Mouse (Mus musculus) MEL (cell line): Measurements from ENCODE around the gene Rangap1. TPM values are rescaled to one million over a fixed set of nuclear protein-coding genes. Genes with fewer than 3 reads are reported as not detected.

Source experiments
- DNase-seq: peaks from one replicate; pipeline ENCODE4 v3.0.0; 2011; ENCODE audit warnings: low read depth, low spot score
- H3K27ac ChIP-seq: 2 replicates; pipeline ENCODE4 v1.5.1; 2012; ENCODE audit warnings: low read depth, mild to moderate bottlenecking, control low read depth, low read length, moderate library complexity; ENCODE audit not compliant: control insufficient read depth
- H3K27me3 ChIP-seq, 2 experiments: fragments of 150-350 bp in 1 of 2; sonication (generic) in 1 of 2; 2 replicates each; pipeline ENCODE4 v1.6.1; 2012; ENCODE audit warnings: low read length in 2 of 2, mild to moderate bottlenecking in 2 of 2, improper control_type of control experiment in 1 of 2, moderate library complexity in 1 of 2; ENCODE audit not compliant: insufficient read depth in 2 of 2, control insufficient read depth in 1 of 2
- H3K36me3 ChIP-seq, 2 experiments: 2 replicates each; pipeline ENCODE4 v1.6.1; 2012 to 2014; ENCODE audit warnings: low read length in 2 of 2, improper control_type of control experiment in 1 of 2, inconsistent platforms in 1 of 2, mild to moderate bottlenecking in 1 of 2; ENCODE audit not compliant: insufficient read depth in 2 of 2, control insufficient read depth in 1 of 2
- H3K4me1 ChIP-seq, 2 experiments: fragments of 150-350 bp in 1 of 2; sonication (generic) in 1 of 2; 2 replicates each; pipeline ENCODE4 v1.6.1; 2012; ENCODE audit warnings: low read length in 2 of 2, improper control_type of control experiment in 1 of 2, mild to moderate bottlenecking in 1 of 2; ENCODE audit not compliant: insufficient read depth in 2 of 2, control insufficient read depth in 1 of 2
- H3K4me3 ChIP-seq, 2 experiments: fragments of 150-350 bp in 1 of 2; sonication (generic) in 1 of 2; 2 replicates each; pipeline ENCODE4 v1.5.1; 2012; ENCODE audit warnings: low read depth in 2 of 2, low read length in 2 of 2, mild to moderate bottlenecking in 2 of 2, moderate library complexity in 2 of 2, control low read depth in 1 of 2, improper control_type of control experiment in 1 of 2; ENCODE audit not compliant: control insufficient read depth in 1 of 2, insufficient read depth in 1 of 2
- H3K79me2 ChIP-seq: 2 replicates; pipeline ENCODE4 v1.6.1; 2012; ENCODE audit warnings: mild to moderate bottlenecking, low read length, moderate library complexity; ENCODE audit not compliant: control insufficient read depth, poor library complexity, insufficient read depth
- H3K9ac ChIP-seq: 2 replicates; pipeline ENCODE4 v1.6.1; 2012; ENCODE audit warnings: low read depth, mild to moderate bottlenecking, control low read depth, low read length, moderate library complexity; ENCODE audit not compliant: control insufficient read depth, poor library complexity, severe bottlenecking
- H3K9me3 ChIP-seq: fragments of 150-350 bp; sonication (generic); replicated peaks from 2 replicates; pipeline ENCODE4 v1.6.1; 2012; ENCODE audit warnings: mild to moderate bottlenecking, low read length, improper control_type of control experiment, moderate library complexity; ENCODE audit not compliant: insufficient read depth
- CHD1 ChIP-seq: IDR thresholded peaks from 2 replicates; pipeline ENCODE4 v1.6.1; 2012; ENCODE audit warnings: low read depth, mild to moderate bottlenecking, inconsistent platforms, low read length, improper control_type of control experiment
- GABPA ChIP-seq: IDR thresholded peaks from 2 replicates; pipeline ENCODE4 v1.6.1; 2012; ENCODE audit warnings: low read depth, mild to moderate bottlenecking, inconsistent platforms, low read length, improper control_type of control experiment, moderate library complexity
- MAZ ChIP-seq: IDR thresholded peaks from 2 replicates; pipeline ENCODE4 v1.6.1; 2012; ENCODE audit warnings: low read depth, mild to moderate bottlenecking, inconsistent platforms, low read length, improper control_type of control experiment
- MYB ChIP-seq: IDR thresholded peaks from 2 replicates; pipeline ENCODE4 v1.6.1; 2011; ENCODE audit warnings: mild to moderate bottlenecking, low read depth, low read length, improper control_type of control experiment
- NELFE ChIP-seq: IDR thresholded peaks from 2 replicates; pipeline ENCODE4 v1.6.1; 2011; ENCODE audit warnings: low read depth, low read length, improper control_type of control experiment
- NRF1 ChIP-seq: IDR thresholded peaks from 2 replicates; pipeline ENCODE4 v1.6.1; 2014; ENCODE audit warnings: low read depth, mild to moderate bottlenecking, inconsistent platforms, low read length, improper control_type of control experiment, moderate library complexity; ENCODE audit not compliant: poor library complexity, insufficient read depth, severe bottlenecking
- POLR2A ChIP-seq, 2 experiments: IDR thresholded peaks; 2 replicates each; pipeline ENCODE4 v1.6.1; 2011 to 2012; ENCODE audit warnings: low read length in 2 of 2, mild to moderate bottlenecking in 2 of 2, control low read depth in 1 of 2, improper control_type of control experiment in 1 of 2, low read depth in 1 of 2, moderate library complexity in 1 of 2; ENCODE audit not compliant: control insufficient read depth in 1 of 2, insufficient read depth in 1 of 2, poor library complexity in 1 of 2
- POLR2AphosphoS2 ChIP-seq: IDR thresholded peaks from 2 replicates; pipeline ENCODE4 v1.6.1; 2011; ENCODE audit warnings: low read length, improper control_type of control experiment
- POLR2AphosphoS5 ChIP-seq: IDR thresholded peaks from 2 replicates; pipeline ENCODE4 v1.6.1; 2012; ENCODE audit warnings: low read depth, borderline replicate concordance, mild to moderate bottlenecking, inconsistent platforms, low read length, moderate library complexity, mixed read lengths
- RCOR1 ChIP-seq: IDR thresholded peaks from 2 replicates; pipeline ENCODE4 v1.6.1; 2012; ENCODE audit warnings: low read depth, mild to moderate bottlenecking, inconsistent platforms, low read length, improper control_type of control experiment
- SIN3A ChIP-seq: IDR thresholded peaks from 2 replicates; pipeline ENCODE4 v1.6.1; 2012; ENCODE audit warnings: low read length, improper control_type of control experiment, inconsistent platforms
- SMC3 ChIP-seq: IDR thresholded peaks from 2 replicates; pipeline ENCODE4 v1.6.1; 2011; ENCODE audit warnings: low read depth, low read length, improper control_type of control experiment
- TAL1 ChIP-seq: IDR thresholded peaks from 2 replicates; pipeline ENCODE4 v1.6.1; 2012; ENCODE audit warnings: mild to moderate bottlenecking, inconsistent platforms, low read length, moderate library complexity, mixed read lengths
- TBP ChIP-seq: IDR thresholded peaks from 2 replicates; pipeline ENCODE4 v1.8.0; 2011; ENCODE audit warnings: low read depth, low read length, improper control_type of control experiment
- USF1 ChIP-seq: IDR thresholded peaks from 2 replicates; pipeline ENCODE4 v1.6.1; 2014; ENCODE audit warnings: low read depth, mild to moderate bottlenecking, inconsistent platforms, low read length, improper control_type of control experiment, moderate library complexity
- ZNF384 ChIP-seq: IDR thresholded peaks from 2 replicates; pipeline ENCODE4 v1.6.1; 2012; ENCODE audit warnings: low read depth, mild to moderate bottlenecking, inconsistent platforms, low read length, improper control_type of control experiment
- polyA plus RNA-seq, 2 experiments: library from polyadenylated mRNA; stranded (reverse) in 1 of 2; unstranded in 1 of 2; fragments of >175 nt in 1 of 2; fragments of >200 nt in 1 of 2; gene quantifications; 2 replicates each; pipeline versions ENCODE4 v1.2.1 to v1.2.4; 2012; ENCODE audit warnings: low replicate concordance in 2 of 2, low read depth in 1 of 2; ENCODE audit not compliant: insufficient read length in 2 of 2, insufficient read depth in 1 of 2, missing spikeins in 1 of 2
- total RNA-seq: library from RNA; depleted of rRNA; stranded (reverse); fragments of 300-350 nt; gene quantifications from 2 replicates; pipeline ENCODE4 v1.2.3, GENCODE M21; 2012

Gene Rangap1
- total and polyA plus RNA-seq, 3 experiments: 191 to 281 TPM; not detected in 1

DNA sequence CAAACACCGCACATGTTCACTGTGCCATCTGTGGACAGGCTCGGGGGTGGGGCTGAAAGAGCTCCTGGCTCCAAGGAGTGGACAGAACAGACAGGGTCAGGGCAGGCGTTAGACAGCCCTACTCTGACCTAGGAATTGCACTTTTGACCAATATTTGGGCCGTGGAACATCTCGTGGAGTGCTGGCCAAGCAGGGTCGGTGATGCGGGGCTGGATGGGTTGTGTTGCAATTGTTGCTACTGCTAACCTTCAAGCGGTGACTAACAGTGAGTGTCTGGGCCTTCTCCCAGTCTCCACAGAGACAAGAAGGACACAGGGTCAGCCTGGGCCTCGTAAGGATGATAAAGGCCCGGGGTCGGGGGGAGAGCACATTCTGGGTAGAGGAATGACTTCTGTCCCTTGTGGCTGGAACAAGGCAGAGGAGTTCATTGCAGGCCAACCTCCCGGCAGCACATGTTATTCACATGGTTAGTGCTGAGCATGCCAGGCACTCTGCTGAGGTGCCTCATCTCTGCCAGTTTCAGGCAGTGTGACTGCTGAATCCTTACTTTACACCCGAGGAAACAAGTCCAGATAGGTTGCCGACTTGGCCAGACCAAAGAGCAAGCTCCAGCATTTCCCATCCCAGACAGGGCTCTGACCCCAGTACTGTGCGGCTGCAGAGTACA is 29.3 kb upstream of the Rangap1 start:
- DNase-seq: no peak
- Histone ChIP-seq H3K27me3 (no peaks in the 10 kb centered on the region), H3K9me3 (no peaks in the 10 kb centered on the region)
- TF ChIP-seq NRF1 (no peak), USF1 (no peak), MYB (no peak)
- TF ChIP-seq, all 39 proteins: peak for 0
- Histone ChIP-seq H3K4me1 (peaks cover 0 to 9% of the 10 kb centered on the region in 2 experiments; a peak in 2 of 4 replicates), H3K4me3 (no peak overlapping the region), H3K9ac (no peak overlapping the region), H3K27ac (no peak overlapping the region), H3K36me3 (no peaks in the 10 kb centered on the region; a peak in 1 of 4 replicates), H3K79me2 (no peaks in the 10 kb centered on the region)

DNA sequence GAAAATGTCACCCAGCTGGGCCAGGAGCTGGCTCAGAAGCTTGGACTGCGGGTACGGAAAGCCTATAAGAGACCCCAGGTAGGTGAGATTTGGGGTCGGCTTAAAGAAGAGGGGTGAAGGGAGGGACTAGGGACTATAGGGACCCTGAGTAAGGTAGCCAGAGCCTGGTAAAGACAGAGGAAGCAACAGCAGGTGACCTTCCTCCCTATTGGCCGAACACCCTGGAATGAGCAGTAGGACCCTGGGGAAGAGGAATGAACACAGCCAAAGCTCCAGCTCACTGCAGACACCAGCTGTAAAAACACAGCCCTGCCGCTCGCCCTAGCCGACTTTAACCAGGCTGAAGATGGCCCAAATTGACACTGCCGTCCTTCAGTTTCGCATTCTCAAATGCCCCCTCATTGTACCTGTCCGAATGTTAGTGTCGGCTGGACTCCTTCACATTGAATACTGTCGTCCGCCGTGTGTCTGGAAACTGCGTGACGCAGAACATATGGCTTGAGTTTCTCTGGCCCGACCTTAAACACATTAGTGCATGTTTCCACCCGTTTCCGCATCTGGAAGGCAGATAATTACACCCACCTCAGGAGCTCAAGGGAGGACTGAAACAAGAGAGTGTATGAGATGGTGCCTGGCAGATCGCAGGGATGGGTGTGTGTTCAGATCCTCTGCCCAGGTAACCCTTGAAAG is 27.2 kb upstream of the Rangap1 start:
- Histone ChIP-seq H3K9ac (no peak overlapping the region), H3K79me2 (no peaks in the 10 kb centered on the region), H3K4me1 (peaks cover 0 to 9% of the 10 kb centered on the region in 2 experiments; a peak in 2 of 4 replicates), H3K4me3 (no peak overlapping the region), H3K36me3 (peaks cover 0 to 2% of the 10 kb centered on the region in 2 experiments; a peak in 1 of 4 replicates), H3K27ac (no peak overlapping the region), H3K9me3 (no peaks in the 10 kb centered on the region), H3K27me3 (no peaks in the 10 kb centered on the region)
- DNase-seq: no peak
- TF ChIP-seq MAZ (no peak), TBP (no peak), POLR2A (IDR thresholded peaks at IDR 0.05; ENCODE audit: control insufficient read depth in 1 of 2, insufficient read depth in 1 of 2, low read depth in 1 of 2, low read length in 2 of 2, poor library complexity in 1 of 2) (no peak)

DNA sequence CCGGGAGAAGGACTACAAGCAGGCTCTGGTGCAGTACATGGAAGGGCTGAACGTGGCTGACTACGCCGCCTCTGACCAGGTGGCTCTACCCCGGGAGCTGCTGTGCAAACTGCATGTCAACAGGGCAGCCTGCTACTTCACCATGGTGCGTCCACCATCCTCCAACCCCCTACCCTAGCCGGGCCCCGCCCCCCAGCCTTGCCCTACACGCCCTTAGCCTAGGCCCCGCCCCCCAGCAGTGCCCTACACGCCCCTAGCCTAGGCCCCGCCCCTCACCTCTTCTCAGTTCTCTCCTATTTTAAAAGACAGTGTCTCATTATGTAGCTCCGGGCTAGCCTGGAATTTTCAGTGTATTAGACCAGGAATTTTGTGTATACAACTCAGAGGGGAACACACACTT is 23.7 kb upstream of the Rangap1 start:
- TF ChIP-seq SMC3 (no peak), GABPA (no peak), POLR2AphosphoS5 (no peak), RCOR1 (no peak), TBP (no peak), MAZ (no peak), TAL1 (no peak), USF1 (no peak), MYB (no peak), POLR2AphosphoS2 (no peak), CHD1 (no peak), ZNF384 (no peak), POLR2A (IDR thresholded peaks at IDR 0.05; ENCODE audit: control insufficient read depth in 1 of 2, insufficient read depth in 1 of 2, low read depth in 1 of 2, low read length in 2 of 2, poor library complexity in 1 of 2) (no peak), NRF1 (no peak), NELFE (no peak), SIN3A (no peak)
- Histone ChIP-seq H3K79me2 (no peaks in the 10 kb centered on the region), H3K4me1 (peaks cover 14 to 23% of the 10 kb centered on the region in 2 experiments), H3K9me3 (no peaks in the 10 kb centered on the region), H3K36me3 (peaks cover 2 to 18% of the 10 kb centered on the region in 2 experiments; a peak in 3 of 4 replicates), H3K9ac (no peak overlapping the region), H3K4me3 (no peak overlapping the region), H3K27ac (no peak overlapping the region), H3K27me3 (no peaks in the 10 kb centered on the region)
- peak; percentile 28 for DNase-seq
